In genomic region chr1:181776541-181776940, GRCm38 (mm10) we compare ENCODE assay signal across 25 mouse cellular contexts.
"Had no signal": no experiment of that assay in that cellular context is flagged by ENCODE, and none has a peak within 500 bp of the region (broad histone marks: within the 10 kb centered on the region; RNA-seq: fewer than 3 reads in every experiment).

No protein-coding gene starts in this region.

- H3K27me3 ChIP-seq: limb, embryonic 13.5 days; liver, embryonic 12.5 days; liver, embryonic 15.5 days; lung, embryonic 15.5 days; megakaryocyte, embryonic 14.5 days; midbrain, embryonic 13.5 days; neural tube, embryonic 13.5 days; stomach, embryonic 15.5 days had no signal

- H3K4me1 ChIP-seq: limb, embryonic 13.5 days; liver, embryonic 12.5 days; liver, embryonic 15.5 days; lung, embryonic 15.5 days; megakaryocyte, embryonic 14.5 days; midbrain, embryonic 10.5 days; neural tube, embryonic 13.5 days; stomach, embryonic 15.5 days had no signal

- H3K4me3 ChIP-seq: layer of hippocampus, adult 2 months; limb, embryonic 10.5 days; limb, embryonic 13.5 days; liver, embryonic 12.5 days; liver, embryonic 15.5 days; lung, embryonic 15.5 days; megakaryocyte, embryonic 14.5 days; midbrain, embryonic 10.5 days; midbrain, embryonic 13.5 days; myocyte; neural tube, embryonic 13.5 days; stomach, embryonic 15.5 days had no signal

- H3K9me3 ChIP-seq: limb, embryonic 10.5 days; liver, embryonic 15.5 days; lung, embryonic 15.5 days; midbrain, embryonic 10.5 days; midbrain, embryonic 13.5 days; neural tube, embryonic 13.5 days; stomach, embryonic 15.5 days had no signal

- H3K9ac ChIP-seq: limb, embryonic 13.5 days; liver, embryonic 12.5 days; liver, embryonic 15.5 days; lung, embryonic 15.5 days; midbrain, embryonic 13.5 days; neural tube, embryonic 13.5 days; stomach, embryonic 15.5 days had no signal

- H3K27ac ChIP-seq: kidney, postnatal 0 days; layer of hippocampus, adult 2 months; limb, embryonic 10.5 days; limb, embryonic 13.5 days; liver, embryonic 12.5 days; liver, embryonic 15.5 days; lung, embryonic 15.5 days; midbrain, embryonic 10.5 days; midbrain, embryonic 13.5 days; neural tube, embryonic 13.5 days; stomach, embryonic 15.5 days had no signal

- H3K36me3 ChIP-seq: limb, embryonic 10.5 days; limb, embryonic 13.5 days; liver, embryonic 12.5 days; liver, embryonic 15.5 days; lung, embryonic 15.5 days; midbrain, embryonic 10.5 days; midbrain, embryonic 13.5 days; neural tube, embryonic 13.5 days; stomach, embryonic 15.5 days had no signal

- DNase-seq: kidney, adult 9 months; kidney, postnatal 25 days; layer of hippocampus, adult 9-11 months; liver; lung, adult 18-20 months; lung, postnatal 10 days; lung, postnatal 36 days; retina, postnatal 1 day; right cerebral cortex, postnatal 25 days; spleen, adult 18-20 months; thymus, adult 18-20 months; thymus, postnatal 36 days had no signal
